Mouse (Mus musculus) brain, adult 2 months (tissue): Measurements from ENCODE around the gene Pcdh9.

ENCODE experiments used
- DNase-seq: peaks from one replicate; pipeline ENCODE4 v3.0.0; 2011; ENCODE audit warnings: low read depth, low spot score

Pcdh9 gene

GRCm38 (mm10) chr14:93182606-93183491, 707.6 kb downstream of the Pcdh9 start:
- peak; percentile 68 for DNase-seq

DNA sequence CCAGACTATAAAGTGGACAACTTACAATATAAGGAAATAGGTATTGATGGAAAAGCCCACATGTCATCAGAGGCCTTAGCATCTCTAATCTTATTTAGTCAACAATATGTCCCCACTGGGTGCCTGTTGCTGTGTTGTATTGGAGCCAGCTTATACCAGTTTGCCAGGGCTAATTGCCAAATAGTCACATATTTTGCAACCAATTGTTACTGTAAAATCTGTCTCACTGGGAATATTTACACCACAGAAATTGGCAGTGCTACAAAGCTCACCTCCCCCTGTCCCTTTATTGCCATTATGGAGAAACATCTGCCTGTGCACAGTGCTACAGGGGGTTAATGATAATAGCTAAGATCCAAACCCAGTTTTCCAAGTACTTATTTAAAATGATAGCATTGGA, 721.3 kb downstream of the Pcdh9 start:
- DNase-seq = peak; percentile 39

DNA sequence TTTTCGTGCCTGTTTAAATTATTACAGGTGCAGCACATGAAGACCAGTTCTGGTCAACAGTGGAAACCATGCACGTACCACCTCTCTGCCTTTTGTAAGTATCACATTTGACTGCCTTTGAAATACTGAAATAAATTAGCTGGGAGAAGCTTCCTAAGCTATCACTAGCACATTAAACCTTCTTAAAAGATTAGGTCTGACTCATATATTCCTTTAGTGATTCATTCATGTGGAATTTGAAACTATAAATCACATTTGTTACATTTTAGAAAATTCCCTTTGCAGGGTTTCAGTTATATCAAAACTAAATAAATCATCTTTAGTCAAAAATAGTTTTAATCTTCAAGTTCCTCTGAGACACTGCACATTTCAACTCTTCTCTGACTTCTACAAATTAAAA, 722.1 kb downstream of the Pcdh9 start:
- DNase-seq = no peak

- DNase-seq = no peak
These were observed 747.1 kb downstream of the Pcdh9 start for GRCm38 (mm10) chr14:93143414-93143813.

DNA sequence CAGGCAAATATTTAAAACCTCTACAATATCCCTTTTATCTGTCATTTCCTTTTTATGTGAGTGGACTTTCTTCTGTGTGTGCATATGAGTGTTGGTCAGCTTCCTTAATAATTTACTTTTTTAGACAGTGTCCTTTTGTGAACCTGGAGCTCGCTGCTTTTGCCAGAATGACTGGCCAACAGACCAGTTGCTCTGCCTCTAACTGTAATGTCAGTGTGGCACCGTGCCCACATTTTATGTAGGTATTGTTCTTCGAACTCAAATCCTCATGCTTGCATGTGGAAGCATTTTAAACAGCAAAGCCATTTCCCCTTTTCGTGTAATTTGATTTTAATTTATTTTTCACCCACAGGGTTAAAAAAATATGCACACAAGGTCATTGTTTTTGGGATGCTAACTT, 748.4 kb downstream of the Pcdh9 start:
- DNase-seq = peak; percentile 48

DNA sequence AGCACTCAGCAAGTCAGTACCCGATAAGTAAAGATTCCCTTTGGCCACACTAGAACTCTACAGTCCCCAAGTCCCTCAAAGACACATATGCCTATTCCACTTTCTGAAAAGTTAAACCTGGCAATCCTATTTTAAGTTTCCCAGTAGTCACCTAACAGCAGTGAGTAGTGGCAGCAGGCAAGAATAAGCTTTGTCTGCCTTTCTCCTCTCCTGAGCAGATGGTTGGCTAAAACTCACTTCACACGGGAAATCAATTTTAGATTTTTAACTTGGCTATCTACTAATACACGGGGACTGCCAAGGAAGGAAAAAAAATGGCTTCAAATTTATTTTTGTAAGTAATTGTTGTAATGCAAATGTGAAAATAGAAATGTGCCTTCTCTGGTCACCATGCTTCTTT, 763.5 kb downstream of the Pcdh9 start:
- DNase-seq = peak; percentile 61

DNA sequence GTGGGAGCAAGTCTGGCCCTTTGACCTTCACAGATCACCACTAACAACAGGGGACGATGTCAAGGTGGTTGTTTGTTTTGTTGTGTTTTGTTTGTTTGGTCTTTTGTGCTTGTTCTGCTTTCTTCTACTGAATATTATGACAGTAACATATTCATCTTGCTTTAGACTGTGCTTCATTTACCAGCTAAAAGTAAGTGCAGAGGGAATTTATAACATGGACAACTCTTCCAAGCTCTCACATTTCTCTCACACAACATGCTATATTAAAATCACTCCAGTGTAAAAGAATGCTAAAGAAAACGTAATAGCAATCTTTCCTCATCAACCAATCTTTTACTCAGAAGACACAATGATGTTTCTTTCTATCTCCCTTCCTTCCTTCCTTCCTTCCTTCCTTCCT, 787.7 kb downstream of the Pcdh9 start:
- DNase-seq = no peak

GRCm38 (mm10) chr14:93095081-93095480, 795.4 kb downstream of the Pcdh9 start:
- no peak for DNase-seq

GRCm38 (mm10) chr14:93092806-93093205, 797.7 kb downstream of the Pcdh9 start:
- peak; percentile 33 for DNase-seq

DNA sequence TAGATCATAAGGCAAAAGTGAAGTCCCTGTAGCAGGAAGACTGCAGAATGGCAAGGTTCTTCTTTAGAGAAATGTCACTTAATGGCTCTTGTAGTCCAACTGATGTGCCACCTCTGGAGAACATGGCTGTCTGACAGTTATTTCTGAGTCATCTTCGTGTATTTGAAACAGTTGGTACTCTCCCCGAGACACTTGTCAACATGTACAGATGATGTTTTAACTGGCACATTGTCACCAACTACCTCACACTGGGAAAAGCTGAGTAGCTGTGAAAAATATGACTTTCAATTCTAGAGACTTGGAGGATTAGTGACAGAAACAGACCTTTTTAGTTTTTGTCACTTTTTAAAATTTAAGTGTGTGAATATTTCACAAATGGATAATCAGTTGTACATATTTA, 804.8 kb downstream of the Pcdh9 start:
- DNase-seq = peak; percentile 59

DNA sequence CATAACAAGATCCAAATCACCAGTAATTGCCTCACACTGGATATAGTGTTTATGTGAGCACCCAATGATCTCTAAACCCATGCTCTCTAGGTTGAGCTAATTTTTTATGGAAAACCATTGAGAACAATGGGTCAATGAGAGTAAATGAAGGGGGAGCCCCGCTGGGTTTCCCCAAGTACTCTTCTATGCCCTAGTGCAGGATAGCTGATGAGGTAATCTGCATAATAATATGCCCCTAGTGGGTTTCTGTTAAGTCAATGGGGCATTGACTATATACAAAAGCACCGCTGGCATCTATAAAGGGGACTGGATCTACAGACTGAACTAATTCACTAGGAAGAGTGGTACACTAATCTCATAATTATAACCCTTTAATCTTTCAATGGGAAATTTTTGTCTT, 807.3 kb downstream of the Pcdh9 start:
- DNase-seq = no peak

DNA sequence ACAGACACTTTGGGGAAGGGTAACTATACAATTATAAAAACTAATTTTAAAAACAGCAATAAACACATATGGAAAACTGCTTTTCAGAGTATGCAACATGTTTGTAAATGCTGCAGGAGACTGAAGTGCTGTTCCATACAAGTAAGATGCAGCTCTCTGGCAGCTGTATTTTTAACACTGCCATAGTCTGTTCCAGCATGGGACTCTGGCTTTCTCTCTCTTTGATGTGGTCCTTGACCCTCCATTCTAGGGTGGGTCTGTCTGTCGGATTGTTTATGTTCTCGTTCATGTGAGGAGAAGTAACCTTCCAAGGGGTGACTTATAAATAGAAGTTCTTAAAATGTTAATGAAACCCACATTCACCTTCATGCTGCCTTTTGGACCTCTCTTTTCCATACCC, 809.6 kb downstream of the Pcdh9 start:
- DNase-seq = no peak

DNA sequence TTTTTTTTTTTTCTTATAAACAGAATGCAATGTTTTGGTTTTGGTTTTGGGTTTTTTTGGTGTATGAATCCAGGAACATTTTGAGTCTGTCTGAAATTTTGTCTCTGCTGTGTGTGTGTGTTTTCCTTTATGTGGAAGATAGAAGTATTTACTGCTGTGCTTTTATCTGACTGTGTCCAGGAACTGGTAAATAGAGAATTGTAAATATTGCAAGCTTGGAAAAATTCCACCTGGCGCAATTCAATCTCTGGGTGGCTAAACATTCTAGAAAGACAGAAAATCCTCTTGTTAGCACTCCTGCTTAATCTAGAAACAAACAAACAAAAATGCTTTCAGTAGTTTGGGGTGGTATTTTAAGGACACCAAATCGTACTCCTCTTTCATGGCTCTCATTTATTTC, 814.7 kb downstream of the Pcdh9 start:
- no peak for DNase-seq

DNA sequence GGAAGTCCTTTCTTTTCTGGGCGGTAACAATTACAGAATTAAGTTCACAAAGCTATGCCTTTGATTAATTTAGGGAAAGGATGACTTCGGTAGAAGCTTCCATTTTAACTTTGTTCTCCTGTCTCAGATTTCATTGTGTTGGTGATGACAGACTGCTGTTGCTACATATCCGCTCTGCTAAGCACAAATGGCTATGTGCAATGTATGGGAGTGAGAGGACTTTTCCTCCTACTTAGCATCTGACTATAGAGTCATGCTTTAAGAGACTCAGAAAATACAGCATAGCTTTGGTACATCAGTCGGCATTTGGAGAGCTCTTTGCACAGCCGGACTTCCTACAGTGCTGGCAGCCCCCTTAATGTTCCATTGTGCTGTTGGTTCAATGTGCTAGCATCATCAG, 818.1 kb downstream of the Pcdh9 start:
- DNase-seq = peak; percentile 71

DNA sequence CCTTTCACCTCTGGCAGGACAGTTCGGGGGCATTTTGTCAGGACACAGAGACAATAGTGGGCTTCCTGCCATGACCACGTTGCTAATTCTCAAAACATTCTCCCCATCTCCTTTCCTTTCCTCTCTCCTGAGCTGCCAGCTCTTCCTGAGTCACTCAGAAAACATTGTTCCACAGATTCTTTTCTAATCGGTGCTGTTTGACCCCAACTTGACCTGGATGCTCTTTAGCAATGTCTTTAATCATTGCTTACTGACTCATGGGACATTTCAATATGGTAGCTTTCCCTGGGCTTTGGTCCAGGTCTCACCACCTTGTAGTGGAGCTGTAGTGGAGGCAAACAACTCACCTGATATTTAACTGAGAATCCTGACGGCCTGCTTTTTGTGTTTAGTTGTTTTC, 820.3 kb downstream of the Pcdh9 start:
- no peak for DNase-seq

- DNase-seq = peak; percentile 81
These were observed 822.8 kb downstream of the Pcdh9 start for GRCm38 (mm10) chr14:93067411-93068336.

GRCm38 (mm10) chr14:93066732-93067410, 823.6 kb downstream of the Pcdh9 start:
- DNase-seq = no peak

- DNase-seq = no peak
These were observed 828.5 kb downstream of the Pcdh9 start for GRCm38 (mm10) chr14:93061824-93062620.

DNA sequence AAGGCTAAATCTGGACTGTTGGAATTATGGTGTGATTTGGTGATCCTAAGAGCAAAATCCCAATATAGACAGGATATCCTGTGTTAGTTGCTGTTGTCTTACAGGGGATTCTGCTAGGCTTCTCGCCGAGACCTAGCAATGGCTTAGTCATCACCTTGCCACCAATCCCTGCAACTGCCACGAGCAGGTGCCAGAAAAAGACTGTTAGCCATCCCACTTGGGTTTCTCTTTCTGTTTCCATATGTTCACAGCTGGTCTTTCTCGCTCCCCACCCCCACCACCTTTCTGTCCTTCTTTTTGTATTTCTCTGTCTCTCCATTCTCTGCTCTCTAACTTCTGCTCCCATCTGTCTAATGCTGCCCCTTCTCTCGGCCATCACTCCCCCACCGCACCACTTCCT, 831.7 kb downstream of the Pcdh9 start:
- DNase-seq = peak; percentile 61

- DNase-seq = peak; percentile 70
These were observed 834.5 kb downstream of the Pcdh9 start for GRCm38 (mm10) chr14:93055997-93056396.

DNA sequence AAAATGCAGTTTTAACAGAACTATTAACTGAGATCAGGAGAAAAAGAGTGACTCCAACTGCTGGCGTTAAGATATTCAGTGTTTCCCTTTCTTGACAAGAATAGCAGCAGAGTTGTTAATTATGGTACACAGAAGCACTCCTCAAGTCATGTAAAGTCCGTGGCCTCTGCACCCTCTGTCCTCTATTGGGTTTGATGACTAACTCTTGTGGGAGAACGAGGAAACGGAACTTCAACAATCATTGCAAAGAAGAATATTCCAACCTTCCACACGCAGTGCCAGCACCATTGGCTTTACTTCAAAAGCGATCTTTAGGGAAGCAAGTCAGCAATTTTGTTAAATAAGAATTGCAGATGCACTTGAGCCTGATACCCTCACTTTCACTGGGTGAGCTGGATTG, 849.9 kb downstream of the Pcdh9 start:
- peak; percentile 37 for DNase-seq
